ENCODE assay signal across 8 mouse cellular contexts in the genomic region with DNA sequence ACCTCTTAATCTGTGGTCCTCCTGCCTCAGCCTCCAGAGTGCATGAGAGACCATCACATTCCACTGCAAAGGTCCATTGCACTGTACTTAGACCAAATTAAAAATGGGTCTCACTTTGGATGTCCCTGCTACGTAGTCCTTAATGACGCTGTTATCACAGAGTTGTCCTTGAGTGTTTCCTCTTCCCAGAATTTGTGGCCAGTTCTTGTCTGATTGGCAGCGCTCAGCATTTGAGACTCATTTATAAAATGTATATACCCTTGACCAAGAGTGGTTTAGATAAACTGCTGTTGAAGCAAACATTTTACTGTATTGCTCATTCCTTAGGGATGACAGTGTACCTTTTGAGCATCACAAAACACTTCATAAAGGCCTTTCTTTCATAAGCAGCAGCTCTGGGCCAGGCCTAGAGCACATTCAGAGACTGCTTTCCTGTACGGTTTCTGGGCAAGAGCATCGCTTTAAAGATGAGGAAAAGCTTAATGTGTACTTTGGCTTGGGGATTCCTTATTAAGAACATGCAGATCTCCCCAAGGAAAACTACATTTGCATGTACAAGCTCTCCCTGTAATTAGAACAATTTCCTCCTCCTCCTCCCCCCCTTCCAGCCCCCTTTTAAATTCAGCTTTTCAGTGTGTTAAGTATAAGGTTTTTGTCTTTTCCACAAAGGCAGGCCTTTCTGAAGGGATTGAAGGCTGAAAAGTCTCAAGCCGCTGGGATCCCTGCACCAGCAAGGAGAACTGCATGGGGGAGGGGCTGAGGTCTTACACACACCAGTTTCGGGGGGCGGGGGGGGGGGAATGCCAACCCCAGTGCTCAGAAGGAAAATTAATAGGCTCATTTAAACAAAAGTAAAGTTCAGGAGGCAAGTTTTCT. TPM values are rescaled to one million over a fixed set of nuclear protein-coding genes. Genes with fewer than 3 reads are reported as not detected.
A peak's percentile ranks its signal among the peaks of the same experiment; 100 is the strongest.
DNase-seq lines count a peak whose midpoint lies in the region; ATAC-seq and TF ChIP-seq lines count a peak whose summit lies in the region.

No protein-coding gene starts in this region.

- no peaks in the 10 kb centered on the region for H3K36me3 ChIP-seq in embryonic facial prominence, embryonic 13.5 days
- no peaks in the 10 kb centered on the region for H3K36me3 ChIP-seq in hindbrain, embryonic 11.5 days (ENCODE audit: control insufficient read depth, insufficient read depth, low read length)
- H3K36me3 ChIP-seq in midbrain, embryonic 13.5 days: no peaks in the 10 kb centered on the region

- ATAC-seq in embryonic facial prominence, embryonic 13.5 days (ENCODE audit: insufficient number of reproducible peaks, insufficient read depth, low FRiP score, low TSS enrichment, low read depth): peak; percentile 22; the same call in 1 of the 2 replicates
- peak; percentile 83 for ATAC-seq in hindbrain, embryonic 11.5 days (ENCODE audit: low FRiP score)
- ATAC-seq in midbrain, embryonic 13.5 days: peak; percentile 83

- no peak for DNase-seq in layer of hippocampus, adult 2 months (ENCODE audit: low spot score in 2 of 2)
- DNase-seq in layer of hippocampus, adult 9-10 months (ENCODE audit: low spot score): no peak
- DNase-seq in hindbrain, embryonic 11.5 days (ENCODE audit: low spot score): peak; percentile 61
- DNase-seq in cerebellum, adult 9-10 months: no peak
- DNase-seq in natural killer cell, adult 2 months (ENCODE audit: low spot score in 2 of 2): no peak
- DNase-seq in layer of hippocampus, postnatal 25 days (ENCODE audit: extremely low spot score in 1 of 2, low spot score in 1 of 2): no peak

- no peak overlapping the region for H3K9ac ChIP-seq in embryonic facial prominence, embryonic 13.5 days
- H3K9ac ChIP-seq in hindbrain, embryonic 11.5 days (ENCODE audit: low read depth, low read length): no peak overlapping the region
- 0 out of 2 replicates have a peak overlapping the region, but pooled peaks have one; percentile 14 for H3K9ac ChIP-seq in midbrain, embryonic 13.5 days (replicated peaks)

- 32% methylated on average over 8 of the region's 8 CpGs for WGBS in embryonic facial prominence, embryonic 13.5 days
- 34% methylated on average over 8 of the region's 8 CpGs for WGBS in hindbrain, embryonic 11.5 days
- WGBS in midbrain, embryonic 13.5 days: 26% methylated on average over 8 of the region's 8 CpGs

- H3K4me2 ChIP-seq in embryonic facial prominence, embryonic 13.5 days: peak overlapping the region; percentile 48
- H3K4me2 ChIP-seq in hindbrain, embryonic 11.5 days (replicated peaks; ENCODE audit: low read depth, low read length): no peak overlapping the region; the same call in 1 of the 2 replicates
- peak overlapping the region; percentile 49 for H3K4me2 ChIP-seq in midbrain, embryonic 13.5 days (replicated peaks)

- peak overlapping the region; percentile 20; the same call in 1 of the 2 replicates for H3K4me3 ChIP-seq in layer of hippocampus, adult 2 months
- peak overlapping the region; percentile 5; the same call in 1 of the 2 replicates for H3K4me3 ChIP-seq in embryonic facial prominence, embryonic 13.5 days
- no peak overlapping the region for H3K4me3 ChIP-seq in hindbrain, embryonic 11.5 days (ENCODE audit: low read depth, low read length)
- H3K4me3 ChIP-seq in midbrain, embryonic 13.5 days (replicated peaks): peak overlapping the region; percentile 25

- TF ChIP-seq CTCF in layer of hippocampus, adult 2 months (conservative IDR thresholded peaks at IDR 0.05): no peak

- no peaks in the 10 kb centered on the region for H3K27me3 ChIP-seq in embryonic facial prominence, embryonic 13.5 days
- H3K27me3 ChIP-seq in hindbrain, embryonic 11.5 days (ENCODE audit: control insufficient read depth, insufficient read depth, low read length): no peaks in the 10 kb centered on the region
- 0 out of 2 replicates have a peak, but pooled peaks cover 3% of the 10 kb centered on the region for H3K27me3 ChIP-seq in midbrain, embryonic 13.5 days

- H3K27ac ChIP-seq in layer of hippocampus, adult 2 months: peak overlapping the region; percentile 74
- peak overlapping the region; percentile 56 for H3K27ac ChIP-seq in embryonic facial prominence, embryonic 13.5 days
- peak overlapping the region; percentile 58; the same call in 1 of the 2 replicates for H3K27ac ChIP-seq in hindbrain, embryonic 11.5 days (ENCODE audit: low read depth, low read length)
- H3K27ac ChIP-seq in midbrain, embryonic 13.5 days: peak overlapping the region; percentile 75

- H3K9me3 ChIP-seq in embryonic facial prominence, embryonic 13.5 days: no peaks in the 10 kb centered on the region
- H3K9me3 ChIP-seq in hindbrain, embryonic 11.5 days (ENCODE audit: control insufficient read depth, low read length): no peaks in the 10 kb centered on the region
- no peaks in the 10 kb centered on the region for H3K9me3 ChIP-seq in midbrain, embryonic 13.5 days

- H3K4me1 ChIP-seq in embryonic facial prominence, embryonic 13.5 days: peaks cover 18% of the 10 kb centered on the region
- H3K4me1 ChIP-seq in hindbrain, embryonic 11.5 days (replicated peaks; ENCODE audit: control insufficient read depth, insufficient read depth, low read length): no peaks in the 10 kb centered on the region
- H3K4me1 ChIP-seq in midbrain, embryonic 13.5 days (replicated peaks): peaks cover 46% of the 10 kb centered on the region

RNA-seq across cellular contexts. Expression of a gene that starts 52.5 kb away (rescaled TPM):
- total RNA-seq in layer of hippocampus, adult 2 months (2021): 10 to 100 TPM; 20.9 to 21.0 TPM
- polyA plus RNA-seq in embryonic facial prominence, embryonic 13.5 days (2015; fragmentation: Nextera tagmentation; extraction: Ambion mirVana): 17.6 TPM in 2 replicates
- 21.5 and 29.3 TPM in 2 replicates for polyA plus RNA-seq in hindbrain, embryonic 11.5 days (2014; fragmentation: Nextera tagmentation; extraction: Ambion mirVana)
- 34.6 and 38.2 TPM in 2 replicates for polyA plus RNA-seq in midbrain, embryonic 13.5 days (2015; fragmentation: Nextera tagmentation; extraction: Ambion mirVana)
- total RNA-seq in layer of hippocampus, postnatal 25 days (2021): 10 to 100 TPM; 17.3 to 18.2 TPM

Comparison
In these comparisons a context has a peak if more than half of its experiments do, and no peak if none do; other contexts are left out.
1. ATAC-seq: peak in every context shown above with its lines; median percentile 83 in hindbrain, embryonic 11.5 days; 83 in midbrain, embryonic 13.5 days; 22 in embryonic facial prominence, embryonic 13.5 days.